Mouse (Mus musculus): ENCODE results near the gene Jdp2. TPM values are rescaled to one million over a fixed set of nuclear protein-coding genes. Genes with fewer than 3 reads are reported as not detected.

The Jdp2 gene
- total RNA-seq (2021): 10 to 100 TPM; 81.5 to 95.1 TPM
- long read RNA-seq, experiment 1, transcript Jdp2-203 (4 exons, 1,645 nt): major isoform, 65 of 79 reads
- long read RNA-seq, experiment 1, transcript Jdp2-201 (4 exons, 1,643 nt): minor isoform, 9 of 79 reads
- long read RNA-seq, experiment 1, partial matches to known transcripts: 1 of 79 reads
- long read RNA-seq, experiment 1, other reads (novel, unspliced or antisense): 4 of 79 reads
- long read RNA-seq, experiment 2, transcript Jdp2-203 (4 exons, 1,645 nt): major isoform, 43 of 68 reads
- long read RNA-seq, experiment 2, transcript Jdp2-201 (4 exons, 1,643 nt): minor isoform, 13 of 68 reads
- long read RNA-seq, experiment 2, partial matches to known transcripts: 1 of 68 reads
- long read RNA-seq, experiment 2, other reads (novel, unspliced or antisense): 11 of 68 reads

- no peak; the same call in none of the 2 replicates for TF ChIP-seq CTCF (IDR thresholded peaks at IDR 0.05)
Measured at GRCm38 (mm10) chr12:85598611-85599477, at the start of gene Jdp2. Gene Jdp2 (plus strand): TSS chr12:85599027.

GRCm38 (mm10) chr12:85549661-85550060, 49.2 kb upstream of the Jdp2 start:
- intact Hi-C loops (cut with DNase I): no loop called here
- Histone ChIP-seq H3K27ac (no peak overlapping the region), H3K4me3 (no peak overlapping the region)
- TF ChIP-seq CTCF (IDR thresholded peaks at IDR 0.05): no peak
- no peak for DNase-seq (ENCODE audit: extremely low spot score in 1 of 2, low spot score in 2 of 2)

More at GRCm38 (mm10) chr12:85598611-85599477, at the start of gene Jdp2:
- intact Hi-C loops (cut with DNase I): loop anchor here (2.0 kb wide), 1 partner anchor 28 kb away; no protein-coding TSS in a partner anchor
- DNase-seq (ENCODE audit: extremely low spot score in 1 of 2, low spot score in 2 of 2): peak; percentile 77 to 82
- Histone ChIP-seq H3K27ac (peak within 1 kb of the TSS; percentile 96), H3K4me3 (peak within 1 kb of the TSS; percentile 97)

- no peak for DNase-seq (ENCODE audit: extremely low spot score in 1 of 2, low spot score in 2 of 2)
- H3K4me3 ChIP-seq: no peak overlapping the region
- intact Hi-C loops (cut with DNase I): no loop called here
- H3K27ac ChIP-seq: no peak overlapping the region
- TF ChIP-seq CTCF (IDR thresholded peaks at IDR 0.05): no peak
Measured at GRCm38 (mm10) chr12:85550435-85550834, 48.4 kb upstream of the Jdp2 start.

- no peak overlapping the region for H3K4me3 ChIP-seq
- no peak for TF ChIP-seq CTCF (IDR thresholded peaks at IDR 0.05)
- H3K27ac ChIP-seq: no peak overlapping the region
- no peak for DNase-seq (ENCODE audit: extremely low spot score in 1 of 2, low spot score in 2 of 2)
- intact Hi-C loops (cut with DNase I): no loop called here
Measured at GRCm38 (mm10) chr12:85559299-85559698, 39.5 kb upstream of the Jdp2 start.

- Histone ChIP-seq H3K4me3 (no peak overlapping the region), H3K27ac (no peak overlapping the region)
- no peak for DNase-seq (ENCODE audit: extremely low spot score in 1 of 2, low spot score in 2 of 2)
- intact Hi-C loops (cut with DNase I): no loop called here
- no peak for TF ChIP-seq CTCF (IDR thresholded peaks at IDR 0.05)
Measured at GRCm38 (mm10) chr12:85565441-85565840, 33.4 kb upstream of the Jdp2 start.

DNA sequence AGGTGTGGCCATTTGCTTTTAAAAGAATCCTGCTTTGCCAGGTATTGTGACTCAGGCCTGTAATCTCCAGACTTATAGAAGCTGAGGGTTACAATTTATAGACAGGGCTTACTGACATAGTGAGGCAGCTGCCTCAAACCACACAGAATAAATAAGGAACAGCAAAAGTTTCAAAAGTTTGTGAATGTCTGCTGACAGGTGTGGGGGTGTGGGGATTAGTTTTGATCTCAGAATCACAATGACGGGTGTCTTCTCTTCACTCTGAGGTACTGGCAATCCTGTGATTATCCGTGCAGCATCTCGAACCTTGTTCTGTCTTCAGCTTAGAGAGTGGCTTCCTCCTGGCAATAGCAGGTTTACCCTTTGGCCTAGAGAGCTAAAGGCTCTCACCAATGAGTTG, 30.5 kb upstream of the Jdp2 start:
- no peak for TF ChIP-seq CTCF (IDR thresholded peaks at IDR 0.05)
- DNase-seq (ENCODE audit: extremely low spot score in 1 of 2, low spot score in 2 of 2): no peak
- Histone ChIP-seq H3K4me3 (no peak overlapping the region), H3K27ac (no peak overlapping the region)
- intact Hi-C loops (cut with DNase I): no loop called here

DNA sequence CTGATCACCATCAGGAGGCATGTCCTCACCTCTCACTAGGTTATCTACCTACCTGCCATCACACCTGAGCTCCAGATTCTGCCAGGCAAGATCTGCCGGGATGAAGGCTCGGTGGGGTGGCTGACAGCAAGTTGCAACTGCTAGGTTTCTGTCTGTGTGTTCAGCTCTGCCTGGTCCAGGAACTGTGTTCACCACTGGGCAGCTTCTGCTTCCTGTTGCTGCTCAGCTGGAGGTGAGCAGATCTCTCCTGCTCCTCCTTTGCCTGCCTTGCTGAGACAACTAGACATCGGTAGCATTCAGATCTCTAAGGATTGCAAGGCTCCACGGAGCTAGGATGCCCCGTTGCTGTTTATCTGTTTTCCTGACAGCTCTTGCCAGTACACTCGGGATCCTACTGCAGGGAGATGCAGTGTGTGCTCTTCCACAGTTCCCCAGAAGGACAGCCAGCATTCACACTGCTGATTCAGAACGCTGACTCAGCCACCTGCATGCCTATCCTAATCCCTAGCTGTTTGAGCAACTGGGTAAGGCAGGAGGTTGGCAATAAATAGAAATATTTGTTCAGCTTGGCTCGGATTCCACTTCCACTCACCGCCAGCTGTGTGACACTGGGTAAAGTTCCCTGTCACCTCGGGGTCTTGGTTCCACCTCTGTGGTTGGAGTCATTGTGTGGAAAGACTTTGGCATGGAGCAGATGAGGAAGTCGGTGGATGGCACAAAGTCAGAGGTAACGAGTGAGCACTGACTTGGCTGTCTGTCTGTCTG, 29.3 kb upstream of the Jdp2 start:
- TF ChIP-seq CTCF (IDR thresholded peaks at IDR 0.05): no peak
- DNase-seq (ENCODE audit: extremely low spot score in 1 of 2, low spot score in 2 of 2): peak; percentile 36 to 51
- Histone ChIP-seq H3K4me3 (no peak overlapping the region), H3K27ac (peak overlapping the region; percentile 72)
- intact Hi-C loops (cut with DNase I): loop anchor here (2.0 kb wide), 1 partner anchor 29 kb away; the partner anchor contains the start of gene Jdp2

GRCm38 (mm10) chr12:85570158-85570540, 28.7 kb upstream of the Jdp2 start:
- no peak for DNase-seq (ENCODE audit: extremely low spot score in 1 of 2, low spot score in 2 of 2)
- no peak overlapping the region for H3K4me3 ChIP-seq
- no peak for TF ChIP-seq CTCF (IDR thresholded peaks at IDR 0.05)
- H3K27ac ChIP-seq: peak overlapping the region; percentile 72; the same call in 1 of the 2 replicates
- intact Hi-C loops (cut with DNase I): loop anchor here (2.0 kb wide), 1 partner anchor 29 kb away; the partner anchor contains the start of gene Jdp2

- intact Hi-C loops (cut with DNase I): loop anchor here (2.0 kb wide), 1 partner anchor 27 kb away; the partner anchor contains the start of gene Jdp2
- TF ChIP-seq CTCF (IDR thresholded peaks at IDR 0.05): no peak
- DNase-seq (ENCODE audit: extremely low spot score in 1 of 2, low spot score in 2 of 2): peak; percentile 49 to 62
- Histone ChIP-seq H3K27ac (peak overlapping the region; percentile 64), H3K4me3 (no peak overlapping the region)
Measured at GRCm38 (mm10) chr12:85571312-85571711, 27.5 kb upstream of the Jdp2 start.

- peak in 1 of 2 experiments; percentile 34 for DNase-seq (ENCODE audit: extremely low spot score in 1 of 2, low spot score in 2 of 2)
- no peak overlapping the region for H3K4me3 ChIP-seq
- peak overlapping the region; percentile 64 for H3K27ac ChIP-seq
- intact Hi-C loops (cut with DNase I): no loop called here
- no peak for TF ChIP-seq CTCF (IDR thresholded peaks at IDR 0.05)
Measured at GRCm38 (mm10) chr12:85572047-85572475, 26.8 kb upstream of the Jdp2 start.

DNA sequence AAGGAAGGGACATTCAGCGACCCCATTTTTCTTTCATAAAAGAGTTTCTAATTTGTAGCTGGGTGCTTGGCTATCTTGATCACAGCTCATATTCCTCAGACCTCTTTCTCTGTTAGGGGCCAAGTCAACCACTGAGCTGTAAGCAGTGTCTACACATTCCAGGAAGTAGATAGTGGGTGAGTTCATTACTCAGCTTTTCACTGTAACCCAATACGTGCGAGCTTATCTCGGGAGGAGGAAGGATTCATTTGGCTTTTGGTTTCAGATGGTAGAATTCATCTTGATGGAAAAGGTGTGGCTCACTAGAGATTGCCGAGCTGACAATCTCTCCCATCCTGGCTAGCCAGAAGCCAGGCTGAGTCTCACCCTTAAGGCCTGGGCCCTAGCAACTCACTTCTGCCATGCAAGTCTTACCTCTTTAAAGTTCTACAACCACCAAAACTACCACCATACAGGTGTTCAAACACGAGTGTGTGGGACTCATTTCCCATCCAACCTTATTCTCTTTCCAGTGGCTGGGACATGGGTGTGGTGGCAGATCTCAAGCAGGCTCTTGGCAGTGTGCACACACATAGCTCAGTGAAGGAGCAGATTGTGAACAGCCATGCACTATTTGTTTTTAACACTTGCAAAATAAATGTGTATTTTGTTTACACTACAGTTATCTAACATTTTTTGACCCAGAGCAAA, 23.9 kb upstream of the Jdp2 start:
- Histone ChIP-seq H3K27ac (no peak overlapping the region), H3K4me3 (no peak overlapping the region)
- intact Hi-C loops (cut with DNase I): no loop called here
- no peak for TF ChIP-seq CTCF (IDR thresholded peaks at IDR 0.05)
- no peak for DNase-seq (ENCODE audit: extremely low spot score in 1 of 2, low spot score in 2 of 2)
